Mouse (Mus musculus) C2C12 (cell line): ENCODE measurements around the gene Psmb3. TPM values are rescaled to one million over a fixed set of nuclear protein-coding genes. Genes with fewer than 3 reads are reported as not detected.

ENCODE experiments used
- H3K27me3 ChIP-seq: one replicate; pipeline ENCODE4 v1.6.1; 2011; ENCODE audit not compliant: control insufficient read depth, insufficient read depth, insufficient read length
- H3K36me3 ChIP-seq: one replicate; pipeline ENCODE4 v1.6.1; 2011; ENCODE audit not compliant: control insufficient read depth, insufficient read depth
- H3K4me3 ChIP-seq: one replicate; pipeline ENCODE4 v1.5.1; 2011; ENCODE audit warnings: mild to moderate bottlenecking, control low read depth; ENCODE audit not compliant: poor library complexity, insufficient read depth, severe bottlenecking
- H3K79me2 ChIP-seq: one replicate; pipeline ENCODE4 v1.6.1; 2011; ENCODE audit not compliant: control insufficient read depth, insufficient read depth
- H3K79me3 ChIP-seq: one replicate; pipeline ENCODE4 v1.6.1; 2011; ENCODE audit warnings: low read depth, control low read depth
- H3ac ChIP-seq: one replicate; pipeline ENCODE3; 2011; ENCODE audit warnings: low read depth; ENCODE audit not compliant: control insufficient read depth, insufficient read length
- CEBPB ChIP-seq: IDR thresholded peaks from one replicate; pipeline ENCODE4 v1.6.1; 2011; ENCODE audit warnings: low read depth, mild to moderate bottlenecking, control low read depth, moderate library complexity
- CTCF ChIP-seq: IDR thresholded peaks from one replicate; pipeline ENCODE4 v1.5.1; 2011; ENCODE audit not compliant: control insufficient read depth, insufficient read depth, insufficient read length
- FOSL1 ChIP-seq: IDR thresholded peaks from one replicate; pipeline ENCODE4 v1.8.0; 2011; ENCODE audit warnings: mild to moderate bottlenecking, low read length; ENCODE audit not compliant: poor library complexity, insufficient read depth, severe bottlenecking
- MAX ChIP-seq: IDR thresholded peaks from one replicate; pipeline ENCODE4 v1.6.1; 2011; ENCODE audit warnings: mild to moderate bottlenecking, control low read depth
- MYOD1 ChIP-seq: IDR thresholded peaks from one replicate; pipeline ENCODE4 v1.6.1; 2011; ENCODE audit warnings: low read depth; ENCODE audit not compliant: control insufficient read depth, insufficient read length
- MYOG ChIP-seq: IDR thresholded peaks from one replicate; pipeline ENCODE4 v1.6.1; 2011; ENCODE audit not compliant: control insufficient read depth, insufficient read length; ENCODE audit errors: extremely low read depth
- USF1 ChIP-seq: IDR thresholded peaks from one replicate; pipeline ENCODE4 v1.6.1; 2011; ENCODE audit warnings: low read depth, mild to moderate bottlenecking, control low read depth, moderate library complexity
- polyA plus RNA-seq: library from polyadenylated mRNA; unstranded; fragments of >200 nt; fragmentation: generic; extraction: Trizol; gene quantifications from one replicate; pipeline ENCODE4 v1.2.1, GENCODE M21; 2012; ENCODE audit warnings: missing spikeins

The Psmb3 gene
- polyA plus RNA-seq, 1 experiment = 690 TPM

DNA sequence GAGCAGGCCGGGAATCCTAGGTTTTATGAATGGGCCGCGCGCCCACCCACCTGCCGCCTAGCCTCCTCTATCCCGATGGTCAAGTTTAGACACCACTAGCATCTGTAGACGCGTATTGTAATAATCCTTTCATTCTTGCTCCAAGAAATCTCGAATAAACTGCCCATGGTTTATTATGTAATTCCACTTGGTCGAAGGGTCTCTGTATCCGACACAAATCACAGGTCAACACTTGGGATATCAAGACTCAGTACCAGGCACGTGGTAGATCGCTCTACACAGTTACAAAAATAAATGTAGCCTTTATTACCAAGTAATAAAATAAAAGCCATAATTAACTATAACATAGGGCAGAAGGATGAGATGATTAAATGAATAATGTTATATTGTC, 42.1 kb downstream of the Psmb3 start:
- Histone ChIP-seq H3K27me3 (no peaks in the 10 kb centered on the region), H3ac (no peak overlapping the region), H3K79me2 (peaks cover 42% of the 10 kb centered on the region), H3K79me3 (peaks cover 39% of the 10 kb centered on the region), H3K36me3 (peaks cover 41% of the 10 kb centered on the region), H3K4me3 (no peak overlapping the region)
- no peak for TF ChIP-seq USF1
- TF ChIP-seq CTCF = no peak
- TF ChIP-seq MYOD1 = no peak
- TF ChIP-seq MAX = no peak
- TF ChIP-seq MYOG = no peak
- TF ChIP-seq CEBPB = no peak
- TF ChIP-seq FOSL1 = no peak

DNA sequence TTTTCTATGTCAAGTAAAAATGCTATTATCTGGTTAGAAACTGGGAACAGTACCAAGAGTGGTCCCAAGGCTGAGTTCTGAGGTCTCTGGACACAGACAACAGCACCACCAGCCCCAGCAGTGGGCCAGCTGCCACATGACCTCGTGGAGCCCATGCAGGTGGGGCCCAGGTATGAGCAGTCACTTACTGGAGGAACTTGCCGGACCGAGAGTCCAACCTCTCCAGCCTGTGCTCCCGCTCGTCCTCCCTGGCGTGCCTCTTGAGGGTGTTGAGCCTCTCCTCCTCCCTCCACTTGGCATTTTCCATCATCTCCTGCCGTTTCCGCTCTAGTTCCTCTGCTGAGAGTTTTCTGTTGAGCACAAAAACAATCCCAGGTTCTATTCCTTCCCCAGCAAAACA, 44.6 kb downstream of the Psmb3 start:
- H3K79me3 ChIP-seq = peaks cover 16% of the 10 kb centered on the region
- H3K27me3 ChIP-seq = no peaks in the 10 kb centered on the region
- no peak overlapping the region for H3K4me3 ChIP-seq
- no peak overlapping the region for H3ac ChIP-seq
- peaks cover 63% of the 10 kb centered on the region for H3K36me3 ChIP-seq
- TF ChIP-seq MAX (no peak), FOSL1 (no peak), MYOD1 (no peak), USF1 (no peak), CEBPB (no peak), CTCF (no peak), MYOG (no peak)
- peaks cover 18% of the 10 kb centered on the region for H3K79me2 ChIP-seq

DNA sequence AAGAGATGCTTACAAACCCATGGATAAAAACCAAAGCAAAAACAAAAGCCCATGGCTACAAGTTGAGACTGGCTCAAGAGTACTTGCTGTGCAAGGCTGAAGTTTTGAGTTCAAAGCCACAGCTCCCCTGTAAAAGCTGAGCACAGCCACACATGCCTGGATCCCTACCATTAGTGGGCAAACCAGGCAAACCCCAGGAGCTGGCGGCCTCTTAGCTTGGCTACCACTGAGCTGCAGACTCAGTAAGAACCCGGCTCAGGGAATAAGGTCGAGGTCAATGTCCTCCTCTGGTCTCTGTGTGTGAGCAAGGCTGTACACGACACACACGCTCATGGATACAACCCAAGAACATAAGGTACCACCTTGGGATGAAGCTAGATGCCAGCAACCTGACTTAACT, 45.3 kb downstream of the Psmb3 start:
- peaks cover 70% of the 10 kb centered on the region for H3K36me3 ChIP-seq
- H3K4me3 ChIP-seq = no peak overlapping the region
- H3K79me3 ChIP-seq = peaks cover 9% of the 10 kb centered on the region
- H3ac ChIP-seq = no peak overlapping the region
- H3K27me3 ChIP-seq = no peaks in the 10 kb centered on the region
- peaks cover 10% of the 10 kb centered on the region for H3K79me2 ChIP-seq
- TF ChIP-seq USF1 (no peak), MYOD1 (no peak), CEBPB (no peak), MAX (no peak), FOSL1 (no peak), CTCF (no peak), MYOG (no peak)

DNA sequence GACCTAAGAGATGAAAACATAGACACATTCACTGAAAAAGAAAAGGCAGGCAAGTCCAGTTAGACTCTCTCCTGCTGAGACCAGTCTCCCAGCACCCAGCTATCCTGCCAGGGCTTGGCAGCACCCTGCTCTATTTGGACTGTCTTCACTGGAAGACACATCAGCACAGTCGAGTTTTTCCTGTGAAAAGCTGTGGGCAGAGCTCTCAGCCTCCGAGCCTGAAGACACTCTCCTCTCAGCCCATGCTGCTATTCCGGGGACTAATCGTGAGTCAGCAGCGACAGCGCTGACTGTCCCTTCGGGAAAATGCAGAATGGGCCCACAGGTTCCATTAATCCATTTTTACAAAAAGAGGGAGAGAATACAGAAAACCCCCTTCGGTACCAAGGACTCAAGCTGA, 50.1 kb downstream of the Psmb3 start:
- no peaks in the 10 kb centered on the region for H3K79me2 ChIP-seq
- no peaks in the 10 kb centered on the region for H3K79me3 ChIP-seq
- no peaks in the 10 kb centered on the region for H3K27me3 ChIP-seq
- no peak for TF ChIP-seq CEBPB
- no peak for TF ChIP-seq MYOD1
- no peak for TF ChIP-seq CTCF
- no peak for TF ChIP-seq MYOG
- TF ChIP-seq FOSL1 = no peak
- no peak for TF ChIP-seq MAX
- no peak for TF ChIP-seq USF1
- H3ac ChIP-seq = no peak overlapping the region
- H3K36me3 ChIP-seq = peaks cover 91% of the 10 kb centered on the region
- H3K4me3 ChIP-seq = no peak overlapping the region

DNA sequence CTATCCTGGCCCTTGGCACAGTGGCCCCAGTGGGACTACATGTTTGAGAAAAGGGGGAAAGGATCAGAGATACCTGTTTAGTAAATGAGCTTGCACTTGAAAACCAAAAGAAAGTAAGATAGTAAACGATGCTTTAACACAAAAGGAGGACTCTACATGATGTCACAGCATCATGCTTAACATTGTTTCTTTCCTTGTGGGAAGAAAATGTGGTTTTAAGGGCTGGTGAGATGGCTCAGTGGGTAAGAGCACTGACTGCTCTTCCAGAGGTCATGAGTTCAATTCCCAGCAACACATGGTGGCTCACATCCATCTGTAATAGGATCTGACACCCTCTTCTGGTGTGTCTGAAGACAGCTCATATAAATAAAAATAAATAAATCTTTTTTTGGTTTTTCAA, 54.9 kb downstream of the Psmb3 start:
- H3ac ChIP-seq = no peak overlapping the region
- H3K4me3 ChIP-seq = no peak overlapping the region
- no peaks in the 10 kb centered on the region for H3K27me3 ChIP-seq
- H3K79me3 ChIP-seq = no peaks in the 10 kb centered on the region
- no peak for TF ChIP-seq USF1
- no peak for TF ChIP-seq MAX
- no peak for TF ChIP-seq MYOG
- no peak for TF ChIP-seq CEBPB
- TF ChIP-seq FOSL1 = no peak
- peaks cover 17% of the 10 kb centered on the region for H3K79me2 ChIP-seq
- peaks cover 89% of the 10 kb centered on the region for H3K36me3 ChIP-seq

DNA sequence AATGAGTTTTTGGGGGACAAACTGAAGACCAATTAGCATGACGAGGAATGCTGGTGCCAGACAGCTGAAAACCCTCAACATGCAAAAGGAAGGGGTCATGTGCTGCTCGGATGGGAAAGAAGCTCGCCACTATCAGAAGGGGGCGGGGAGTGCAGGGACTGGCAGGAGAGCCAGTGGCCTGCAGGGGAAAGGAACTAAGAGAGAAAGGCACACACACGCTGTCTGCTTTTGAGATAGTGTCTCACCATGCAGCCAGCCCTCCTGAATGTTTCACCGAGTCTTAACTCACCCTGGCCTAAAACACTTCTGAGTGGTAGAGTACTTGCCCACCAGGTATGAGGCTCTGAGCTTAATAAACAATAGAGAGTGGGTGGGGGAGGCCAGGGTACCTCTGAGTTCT, 55.7 kb downstream of the Psmb3 start:
- Histone ChIP-seq H3ac (no peak overlapping the region), H3K27me3 (no peaks in the 10 kb centered on the region), H3K79me2 (peaks cover 26% of the 10 kb centered on the region), H3K36me3 (peaks cover 86% of the 10 kb centered on the region), H3K79me3 (peaks cover 2% of the 10 kb centered on the region), H3K4me3 (no peak overlapping the region)
- TF ChIP-seq MYOD1 (no peak), FOSL1 (no peak), MYOG (no peak), USF1 (no peak), CTCF (no peak), MAX (no peak)
